Mouse (Mus musculus): ENCODE data around the gene Fam129c.

The Fam129c gene

DNA sequence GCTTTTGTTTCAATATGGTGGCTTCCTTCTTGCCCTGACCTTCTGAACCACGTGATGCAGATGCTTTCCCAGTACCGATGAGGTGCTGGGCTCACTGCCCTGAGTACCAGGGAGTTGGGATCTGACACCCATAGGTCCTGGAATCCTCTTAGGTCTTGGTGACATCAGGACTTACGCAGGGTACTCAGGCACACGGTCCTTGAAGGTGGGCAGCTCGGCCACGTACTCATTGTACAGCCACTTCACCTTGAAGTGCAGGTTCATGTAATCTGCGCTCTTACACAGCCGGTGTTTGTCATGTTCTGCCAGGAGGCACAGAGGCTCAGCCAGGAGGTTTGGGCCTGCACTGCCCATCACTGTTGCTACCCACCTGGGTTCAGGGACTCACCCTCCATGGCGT lies 48.1 kb downstream of the Fam129c start:
- no peak for DNase-seq (ENCODE audit: extremely low spot score, low read depth, low spot score)

DNA sequence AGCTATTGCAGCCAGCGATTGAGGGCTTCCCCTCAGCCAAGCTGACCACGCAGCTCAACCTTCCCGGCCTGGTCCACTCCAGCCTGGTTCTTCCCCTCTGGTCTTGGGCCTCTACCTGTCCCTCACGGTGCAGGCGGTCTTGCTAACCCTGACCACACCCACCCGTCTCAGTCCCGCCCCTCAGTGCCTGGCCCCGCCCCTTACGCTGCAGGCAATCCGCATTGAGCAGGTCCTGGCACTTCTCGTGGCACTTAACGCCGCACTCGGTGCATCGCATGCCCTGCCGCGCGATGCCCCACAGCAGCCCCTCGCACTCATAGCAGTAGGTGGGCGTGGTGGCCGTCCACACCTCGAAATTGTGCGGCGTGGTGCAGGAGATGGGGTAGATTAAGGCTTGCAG lies 57.2 kb downstream of the Fam129c start:
- DNase-seq (ENCODE audit: extremely low spot score, low read depth, low spot score): no peak
